Mouse (Mus musculus): ENCODE data around the gene Psmc1.

- no peak for TF ChIP-seq POLR2A (IDR thresholded peaks at IDR 0.05; ENCODE audit: insufficient read depth, low read length)
- no peak for TF ChIP-seq EP300 (IDR thresholded peaks at IDR 0.05; ENCODE audit: insufficient read depth, low read depth, low read length)
Observed at GRCm38 (mm10) chr12:100061071-100061470, 48.9 kb upstream of the Psmc1 start.
